Mouse (Mus musculus) heart, adult 2 months (tissue): Measurements from ENCODE around the gene Fbxo22. TPM values are rescaled to one million over a fixed set of nuclear protein-coding genes. Genes with fewer than 3 reads are reported as not detected.
"Not testable (repeated sequence)": the region's sequence is repeated elsewhere in the genome, so short reads cannot be mapped to it uniquely, and the experiment has no call there.

Experiments used
- DNase-seq, 2 experiments: peaks; one replicate each; pipeline ENCODE4 v3.0.0; 2021
- H3K27ac ChIP-seq: fragments of 200-600 bp; 2 replicates; pipeline ENCODE4 v1.8.1; 2022
- H3K27me3 ChIP-seq: fragments of 200-500 bp; 2 replicates; pipeline ENCODE4 v1.6.1; 2012; ENCODE audit warnings: mild to moderate bottlenecking, low read length, inconsistent platforms, mixed read lengths; ENCODE audit not compliant: control insufficient read depth, insufficient read depth
- H3K36me3 ChIP-seq: fragments of 200-500 bp; 2 replicates; pipeline ENCODE4 v1.6.1; 2012; ENCODE audit warnings: low read length, inconsistent platforms; ENCODE audit not compliant: control insufficient read depth, insufficient read depth
- H3K4me1 ChIP-seq: fragments of 200-500 bp; 2 replicates; pipeline ENCODE4 v1.6.1; 2011; ENCODE audit warnings: low read length; ENCODE audit not compliant: control insufficient read depth, insufficient read depth
- H3K4me3 ChIP-seq: fragments of 200-600 bp; 2 replicates; pipeline ENCODE4 v1.8.1; 2022
- H3K79me2 ChIP-seq: fragments of 200-500 bp; replicated peaks from 2 replicates; pipeline ENCODE4 v1.6.1; 2012; ENCODE audit warnings: mild to moderate bottlenecking, inconsistent platforms, low read length, moderate library complexity, mixed read lengths; ENCODE audit not compliant: control insufficient read depth, insufficient read depth
- H3K9ac ChIP-seq: fragments of 200-500 bp; 2 replicates; pipeline ENCODE4 v1.6.1; 2012; ENCODE audit warnings: low read depth, mild to moderate bottlenecking, control low read depth, inconsistent platforms, low read length, mixed read lengths
- CTCF ChIP-seq: fragments of 200-600 bp; IDR thresholded peaks from 2 replicates; pipeline ENCODE4 v1.8.1; 2022; ENCODE audit warnings: antibody characterized with exemption, mild to moderate bottlenecking, moderate library complexity
- EP300 ChIP-seq: fragments of 200-500 bp; IDR thresholded peaks from 2 replicates; pipeline ENCODE4 v1.6.1; 2011; ENCODE audit warnings: low read depth, low read length, control low read depth; ENCODE audit not compliant: insufficient read depth
- POLR2A ChIP-seq: fragments of 200-500 bp; IDR thresholded peaks from 2 replicates; pipeline ENCODE4 v1.6.1; 2011; ENCODE audit warnings: mild to moderate bottlenecking, low read depth, low read length, control low read depth; ENCODE audit not compliant: insufficient read depth
- WGBS: fragments of 180-500 bp; shearing (Covaris S2); methylation state at CpG from one replicate; pipeline ENCODE4 v1.1.7; 2018; 5-methylcytosine and 5-hydroxymethylcytosine counted together
- intact Hi-C: fragments of 180-260 bp; cut with DNase I; formaldehyde crosslinking; loops from one replicate; pipeline ENCODE4 v1.15.1; 2025
- polyA plus RNA-seq: library from polyadenylated mRNA; depleted of rRNA; stranded (reverse); fragments of >200 nt; gene quantifications from 2 replicates; pipeline ENCODE4 v1.2.3, GENCODE M21; 2012
- total RNA-seq, 2 experiments: library from RNA; stranded (reverse); gene quantifications; 2 replicates each; pipeline ENCODE4 v1.2.3; 2021

Gene Fbxo22
- total and polyA plus RNA-seq, 3 experiments: 12.9 to 34.7 (median 31.4) TPM

- Histone ChIP-seq H3K27ac (no peak overlapping the region), H3K27me3 (no peaks in the 10 kb centered on the region), H3K79me2 (no peaks in the 10 kb centered on the region), H3K9ac (no peak overlapping the region), H3K4me1 (peaks cover 1% of the 10 kb centered on the region; the same call in 1 of the 2 replicates), H3K4me3 (0 out of 2 replicates have a peak overlapping the region, but pooled peaks have one; percentile 15), H3K36me3 (no peaks in the 10 kb centered on the region)
- intact Hi-C loops: no loop called here
- WGBS: 45% methylated on average over 24 of the region's 24 CpGs
- TF ChIP-seq EP300 (no peak), CTCF (no peak), POLR2A (no peak)
- no peak for DNase-seq
Observed at GRCm38 (mm10) chr9:55241863-55242685, 33.3 kb downstream of the Fbxo22 start.

GRCm38 (mm10) chr9:55243280-55243679 lies 34.6 kb downstream of the Fbxo22 start:
- H3K79me2 ChIP-seq: no peaks in the 10 kb centered on the region
- TF ChIP-seq POLR2A: no peak
- TF ChIP-seq EP300: no peak
- no peak for TF ChIP-seq CTCF
- 83% methylated on average over 3 of the region's 3 CpGs for WGBS
- DNase-seq: no peak
- intact Hi-C loops: no loop called here
- no peaks in the 10 kb centered on the region for H3K27me3 ChIP-seq
- peaks cover 1% of the 10 kb centered on the region; the same call in 1 of the 2 replicates for H3K4me1 ChIP-seq
- H3K4me3 ChIP-seq: no peak overlapping the region
- no peak overlapping the region for H3K9ac ChIP-seq
- H3K36me3 ChIP-seq: no peaks in the 10 kb centered on the region
- no peak overlapping the region for H3K27ac ChIP-seq

- 49% methylated on average over 3 of the region's 3 CpGs for WGBS
- DNase-seq: no peak
- Histone ChIP-seq H3K27ac (no peak overlapping the region; the same call in 1 of the 2 replicates), H3K36me3 (no peaks in the 10 kb centered on the region), H3K4me3 (no peak overlapping the region), H3K4me1 (peaks cover 1% of the 10 kb centered on the region; the same call in 1 of the 2 replicates), H3K9ac (no peak overlapping the region), H3K79me2 (no peaks in the 10 kb centered on the region), H3K27me3 (no peaks in the 10 kb centered on the region)
- intact Hi-C loops: no loop called here
- TF ChIP-seq POLR2A: no peak
- no peak for TF ChIP-seq CTCF
- no peak for TF ChIP-seq EP300
Observed at GRCm38 (mm10) chr9:55244079-55244478, 35.4 kb downstream of the Fbxo22 start.

- not testable (repeated sequence) for H3K79me2 ChIP-seq
Observed at GRCm38 (mm10) chr9:55245057-55245750, 36.5 kb downstream of the Fbxo22 start.

GRCm38 (mm10) chr9:55246440-55246839 lies 37.7 kb downstream of the Fbxo22 start:
- DNase-seq: no peak
- Histone ChIP-seq H3K27ac (no peak overlapping the region), H3K36me3 (no peaks in the 10 kb centered on the region), H3K4me3 (no peak overlapping the region), H3K9ac (no peak overlapping the region), H3K4me1 (peaks cover 4% of the 10 kb centered on the region), H3K79me2 (no peaks in the 10 kb centered on the region), H3K27me3 (no peaks in the 10 kb centered on the region)
- WGBS: 78% methylated on average over 8 of the region's 8 CpGs
- intact Hi-C loops: no loop called here
- TF ChIP-seq POLR2A (no peak), CTCF (no peak), EP300 (no peak)

More at GRCm38 (mm10) chr9:55245057-55245750, 36.5 kb downstream of the Fbxo22 start:
- H3K4me3 ChIP-seq, H3K27me3 ChIP-seq, H3K9ac ChIP-seq, H3K4me1 ChIP-seq, H3K36me3 ChIP-seq, intact Hi-C loops: not testable (repeated sequence)
- peak overlapping the region; percentile 27 for H3K27ac ChIP-seq
- WGBS: 24% methylated on average over 1 of the region's 1 CpGs
- peak in 1 of 2 experiments; percentile 22 for DNase-seq

- 90% methylated on average over 4 of the region's 4 CpGs for WGBS
- peaks cover 4% of the 10 kb centered on the region for H3K4me1 ChIP-seq
- no peak for DNase-seq
- TF ChIP-seq POLR2A (no peak), EP300 (no peak), CTCF (no peak)
- no peak overlapping the region for H3K27ac ChIP-seq
- no peaks in the 10 kb centered on the region for H3K27me3 ChIP-seq
- H3K36me3 ChIP-seq: no peaks in the 10 kb centered on the region
- H3K4me3 ChIP-seq: no peak overlapping the region
- intact Hi-C loops: no loop called here
- H3K79me2 ChIP-seq: no peaks in the 10 kb centered on the region
- H3K9ac ChIP-seq: no peak overlapping the region
Observed at GRCm38 (mm10) chr9:55246918-55247317, 38.2 kb downstream of the Fbxo22 start.
